Mouse (Mus musculus): ENCODE measurements around the gene Cga. TPM values are rescaled to one million over a fixed set of nuclear protein-coding genes. Genes with fewer than 3 reads are reported as not detected.

The Cga gene
- total RNA-seq, 2 experiments from 2014 or later, result not detected

Other genes with a start within 250 kb of the Cga start
- 10 to 100 TPM; 18.3 to 19.2 TPM for gene Slc35a1, start 206.3 kb upstream of the Cga start, total RNA-seq (2021)
- gene Cfap206, start 163.6 kb upstream of the Cga start, total RNA-seq (2021), result 1 to 10 TPM; 1.3 to 1.4 TPM
- gene Gm136, start 137.5 kb upstream of the Cga start, total RNA-seq (2021), result not detected
- 10 to 100 TPM; 18.9 to 21.8 TPM for gene Smim8, start 115.4 kb upstream of the Cga start, total RNA-seq (2021)
- gene Zfp292, start 10.8 kb upstream of the Cga start, total RNA-seq (2021), result 10 to 100 TPM; 25.7 to 25.8 TPM

Measured in layer of hippocampus, adult 18-20 months (tissue).